Mouse (Mus musculus): ENCODE results near the gene Lrrc3. TPM values are rescaled to one million over a fixed set of nuclear protein-coding genes. Genes with fewer than 3 reads are reported as not detected.

The Lrrc3 gene
- not detected for polyA plus RNA-seq (2017; shearing (Covaris generic))

GRCm38 (mm10) chr10:77902211-77902893 lies at the start of gene Lrrc3:
TSS of gene Lrrc3 (minus strand) at chr10:77902536.

DNA sequence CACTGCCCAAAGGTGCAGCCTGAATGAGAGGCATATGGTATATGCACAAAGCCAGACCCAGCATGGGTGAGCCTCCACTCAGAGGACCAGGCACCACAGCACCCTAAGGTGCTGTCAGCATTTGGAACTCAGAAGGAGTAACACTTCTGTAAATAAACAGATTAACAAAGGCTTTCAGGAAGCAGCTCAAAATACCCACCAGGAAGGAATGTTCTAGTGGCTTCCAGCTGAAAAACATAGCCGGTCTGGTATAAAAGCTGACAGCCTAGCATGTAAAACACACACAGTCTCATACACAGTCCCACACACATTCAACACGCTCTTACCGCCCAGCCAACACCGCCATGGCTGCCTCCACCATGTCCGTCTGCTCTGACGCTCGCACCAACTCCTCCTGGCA lies 40.7 kb downstream of the Lrrc3 start, which contains the start of gene Gm3285:
Gm3285 (plus strand) TSS at position 301 of the 400 bp plus-strand sequence.

DNA sequence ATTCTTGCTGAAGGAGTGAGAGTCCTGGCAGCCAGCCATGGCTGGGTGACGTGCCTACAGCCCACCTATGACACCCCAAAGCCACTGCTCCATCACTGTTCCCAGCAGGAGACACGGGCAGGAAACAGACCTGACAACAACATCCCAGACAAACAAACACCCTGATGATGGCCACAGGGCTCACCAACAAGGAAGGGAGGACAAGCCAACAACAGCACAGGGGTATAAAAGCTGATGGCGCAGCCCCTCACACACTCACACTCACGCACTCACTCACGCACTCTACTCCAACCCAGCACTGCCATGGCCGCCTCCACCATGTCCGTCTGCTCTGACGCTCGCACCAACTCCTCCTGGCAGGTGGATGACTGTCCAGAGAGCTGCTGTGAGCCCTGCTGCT lies 49.8 kb downstream of the Lrrc3 start, which contains the start of gene Gm10318:
Gm10318 (plus strand) TSS at position 301 of the 400 bp plus-strand sequence.

Other genes with a start within 250 kb of the Lrrc3 start
- gene Tspear, start 216.0 kb downstream of the Lrrc3 start, polyA plus RNA-seq (2017; shearing (Covaris generic)): 0.87 TPM
- gene Gm19402, start 211.8 kb downstream of the Lrrc3 start, polyA plus RNA-seq (2017; shearing (Covaris generic)): not detected
- not detected for gene Gm9508, start 205.3 kb downstream of the Lrrc3 start, polyA plus RNA-seq (2017; shearing (Covaris generic))
- gene Gm10272, start 195.9 kb downstream of the Lrrc3 start, polyA plus RNA-seq (2017; shearing (Covaris generic)): not detected
- not detected for gene Gm10024, start 191.1 kb downstream of the Lrrc3 start, polyA plus RNA-seq (2017; shearing (Covaris generic))
- not detected for gene Gm10142, start 186.7 kb downstream of the Lrrc3 start, polyA plus RNA-seq (2017; shearing (Covaris generic))
- gene Krtap12-1, start 181.9 kb downstream of the Lrrc3 start, polyA plus RNA-seq (2017; shearing (Covaris generic)): not detected
- not detected for gene Gm10100, start 176.1 kb downstream of the Lrrc3 start, polyA plus RNA-seq (2017; shearing (Covaris generic))
- gene Gm18596, start 159.9 kb downstream of the Lrrc3 start, polyA plus RNA-seq (2017; shearing (Covaris generic)): not detected
- gene Gm9736, start 151.2 kb downstream of the Lrrc3 start, polyA plus RNA-seq (2017; shearing (Covaris generic)): not detected
- gene Gm3233, start 142.9 kb downstream of the Lrrc3 start, polyA plus RNA-seq (2017; shearing (Covaris generic)): not detected
- not detected for gene Gm3238, start 131.2 kb downstream of the Lrrc3 start, polyA plus RNA-seq (2017; shearing (Covaris generic))
- not detected for gene Gm7138, start 125.6 kb downstream of the Lrrc3 start, polyA plus RNA-seq (2017; shearing (Covaris generic))
- not detected for gene Gm3250, start 120.0 kb downstream of the Lrrc3 start, polyA plus RNA-seq (2017; shearing (Covaris generic))
- gene Gm7137, start 114.3 kb downstream of the Lrrc3 start, polyA plus RNA-seq (2017; shearing (Covaris generic)): not detected
- gene Gm9639, start 107.5 kb downstream of the Lrrc3 start, polyA plus RNA-seq (2017; shearing (Covaris generic)): not detected
- gene Gm19668, start 103.4 kb downstream of the Lrrc3 start, polyA plus RNA-seq (2017; shearing (Covaris generic)): not detected
- not detected for gene Gm9507, start 90.7 kb downstream of the Lrrc3 start, polyA plus RNA-seq (2017; shearing (Covaris generic))
- gene Gm2696, start 87.9 kb downstream of the Lrrc3 start, polyA plus RNA-seq (2017; shearing (Covaris generic)): not detected
- gene Krtap10-4, start 75.4 kb downstream of the Lrrc3 start, polyA plus RNA-seq (2017; shearing (Covaris generic)): not detected
- gene Krtap10-10, start 66.6 kb downstream of the Lrrc3 start, polyA plus RNA-seq (2017; shearing (Covaris generic)): not detected
- not detected for gene Gm36176, start 55.7 kb downstream of the Lrrc3 start, polyA plus RNA-seq (2017; shearing (Covaris generic))
- gene Gm10318, start 49.7 kb downstream of the Lrrc3 start, polyA plus RNA-seq (2017; shearing (Covaris generic)): not detected
- not detected for gene Gm3285, start 40.6 kb downstream of the Lrrc3 start, polyA plus RNA-seq (2017; shearing (Covaris generic))
- 0.53 TPM for gene Trpm2, start 68.0 kb upstream of the Lrrc3 start, polyA plus RNA-seq (2017; shearing (Covaris generic))
- 11.0 TPM for gene 1810043G02Rik, start 76.0 kb upstream of the Lrrc3 start, polyA plus RNA-seq (2017; shearing (Covaris generic))
- 98.7 TPM for gene Pfkl, start 107.5 kb upstream of the Lrrc3 start, polyA plus RNA-seq (2017; shearing (Covaris generic))
- not detected for gene Dnmt3l, start 139.4 kb upstream of the Lrrc3 start, polyA plus RNA-seq (2017; shearing (Covaris generic))
- gene Aire, start 141.1 kb upstream of the Lrrc3 start, polyA plus RNA-seq (2017; shearing (Covaris generic)): 0.27 TPM
- 10.6 TPM for gene Icosl, start 166.8 kb upstream of the Lrrc3 start, polyA plus RNA-seq (2017; shearing (Covaris generic))